Mouse (Mus musculus): ENCODE results near the gene Hsd11b1.
A peak's percentile ranks its signal among the peaks of the same experiment; 100 is the strongest.
"Not testable (repeated sequence)": the region's sequence is repeated elsewhere in the genome, so short reads cannot be mapped to it uniquely, and the experiment has no call there.

The Hsd11b1 gene

DNA sequence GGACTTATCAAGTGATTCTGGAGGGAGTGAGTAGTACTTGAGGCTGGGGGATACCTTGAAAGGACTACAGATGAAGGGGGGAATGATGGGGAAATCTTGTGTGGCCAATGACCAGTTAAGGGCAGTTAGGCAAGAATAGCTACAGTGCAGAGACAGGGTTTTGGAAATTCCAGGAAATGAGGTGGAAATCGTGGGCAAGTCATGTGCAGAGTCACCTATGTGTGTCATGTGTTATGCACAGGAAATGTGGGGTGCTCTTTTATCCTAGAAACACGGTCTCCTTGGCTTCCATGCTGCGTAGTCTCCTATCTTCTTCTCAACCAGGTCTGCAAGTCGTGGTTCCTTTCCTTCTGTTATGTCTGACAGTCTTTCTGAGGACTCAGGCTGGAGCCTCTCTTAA, 15.6 kb upstream of the Hsd11b1 start:
- DNase-seq (ENCODE audit: low read depth, low spot score), result no peak

GRCm38 (mm10) chr1:193278414-193279045, 14.7 kb upstream of the Hsd11b1 start:
- no peak for DNase-seq (ENCODE audit: low read depth, low spot score)

- DNase-seq (ENCODE audit: low read depth, low spot score), result no peak
Observed at GRCm38 (mm10) chr1:193274407-193275071, 10.7 kb upstream of the Hsd11b1 start.

DNA sequence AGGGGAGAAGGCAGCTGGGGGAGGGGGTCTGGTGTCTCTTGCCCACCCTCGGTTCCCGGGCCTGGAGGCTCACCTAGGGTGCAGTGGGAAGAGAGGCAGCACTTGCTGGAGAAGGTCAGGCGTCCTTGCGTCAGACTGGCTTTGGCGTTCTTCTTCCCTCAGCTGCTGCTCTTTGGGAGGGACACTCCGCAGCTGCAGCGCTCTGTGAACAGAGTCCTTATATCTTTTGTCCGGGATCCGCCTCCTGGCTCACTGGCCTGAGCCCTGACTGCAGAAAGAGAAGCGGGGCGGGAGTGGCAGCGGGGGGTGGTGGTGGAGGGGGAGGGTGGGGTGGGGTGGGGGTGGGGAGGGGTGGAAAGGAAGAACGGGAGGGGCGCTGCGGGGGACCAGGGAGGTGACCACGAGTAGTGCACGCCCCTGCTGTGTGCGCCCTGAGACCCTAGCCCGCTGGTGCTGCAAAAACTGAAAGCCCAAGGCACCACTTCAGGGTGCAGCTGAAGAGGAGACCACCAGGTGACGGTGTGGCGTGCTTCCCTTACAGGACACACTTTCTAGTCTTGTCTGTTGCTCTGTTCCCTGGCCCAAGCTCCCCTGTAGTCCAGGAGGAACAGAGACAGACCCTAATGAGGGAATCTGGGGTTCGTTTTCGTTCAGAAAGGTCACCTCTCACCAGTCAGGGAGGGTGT, 9.2 kb upstream of the Hsd11b1 start, which contains the start of gene G0s2:
G0s2 (minus strand) TSS at position 302 of the 686 bp plus-strand sequence.
- peak; percentile 36 for DNase-seq (ENCODE audit: low read depth, low spot score)

GRCm38 (mm10) chr1:193272137-193272915, 8.5 kb upstream of the Hsd11b1 start:
- DNase-seq (ENCODE audit: low read depth, low spot score), result peak; percentile 7

DNA sequence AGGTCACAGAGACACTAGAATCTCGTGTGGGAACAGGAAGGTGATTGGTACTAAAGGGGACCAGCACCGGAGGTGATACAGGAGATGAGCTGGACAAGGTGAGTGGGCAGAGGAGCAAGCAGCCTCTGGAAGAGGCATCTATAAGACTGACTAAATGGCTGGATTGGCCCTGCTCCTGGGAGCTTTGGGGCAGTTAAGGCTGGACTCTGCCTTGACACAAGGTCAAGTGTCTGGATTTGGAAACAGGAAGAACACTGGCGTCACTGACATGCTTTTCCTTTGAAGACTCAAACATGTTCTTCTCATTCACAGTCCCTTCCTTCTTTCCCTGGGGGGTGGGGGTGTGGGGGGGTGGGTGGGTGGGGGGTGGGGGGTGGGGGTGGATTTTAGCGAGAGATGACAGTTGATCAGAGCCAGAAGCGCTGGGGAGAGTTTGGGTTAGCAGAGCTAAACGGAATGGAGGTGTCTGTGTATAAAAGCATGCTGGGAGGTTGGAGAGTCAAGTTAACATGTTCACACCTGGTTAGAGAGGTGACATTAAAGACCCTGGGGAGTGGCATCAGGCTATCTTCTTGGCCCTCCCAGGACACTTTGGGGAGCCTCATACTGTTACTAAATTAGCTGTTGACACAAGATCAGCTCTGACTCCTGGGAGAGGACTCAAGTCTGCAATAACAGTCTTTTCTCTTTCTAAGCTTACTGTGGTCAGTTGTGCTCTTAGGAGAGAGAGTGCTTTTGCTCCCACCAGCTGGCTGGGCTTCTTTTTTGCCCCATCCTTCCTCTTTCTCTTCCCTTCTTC, 7.3 kb upstream of the Hsd11b1 start:
- no peak for DNase-seq (ENCODE audit: low read depth, low spot score)

DNA sequence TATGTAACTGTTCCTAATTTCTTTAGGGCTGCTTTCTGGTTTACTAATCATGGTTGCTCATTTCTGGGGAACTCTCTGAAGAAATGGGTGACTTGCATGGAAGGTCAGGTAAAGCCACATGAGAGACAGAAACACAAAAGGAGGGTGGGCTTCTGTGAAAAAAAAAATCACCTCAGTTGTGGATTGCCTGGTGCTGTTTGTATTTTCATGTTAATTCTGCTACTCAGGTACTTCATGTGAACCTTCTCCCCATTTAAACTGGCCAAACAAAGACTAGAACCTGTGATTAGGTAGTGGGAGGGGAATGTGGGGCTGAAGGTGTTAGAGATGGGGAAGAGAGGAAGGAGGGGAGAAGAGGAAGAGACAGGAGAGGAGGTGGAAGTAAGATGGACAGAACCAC, 1.9 kb upstream of the Hsd11b1 start:
- DNase-seq (ENCODE audit: low read depth, low spot score), result no peak

- no peak for DNase-seq (ENCODE audit: low read depth, low spot score)
Observed at GRCm38 (mm10) chr1:193263026-193263907, 608 bp downstream of the Hsd11b1 start.

DNA sequence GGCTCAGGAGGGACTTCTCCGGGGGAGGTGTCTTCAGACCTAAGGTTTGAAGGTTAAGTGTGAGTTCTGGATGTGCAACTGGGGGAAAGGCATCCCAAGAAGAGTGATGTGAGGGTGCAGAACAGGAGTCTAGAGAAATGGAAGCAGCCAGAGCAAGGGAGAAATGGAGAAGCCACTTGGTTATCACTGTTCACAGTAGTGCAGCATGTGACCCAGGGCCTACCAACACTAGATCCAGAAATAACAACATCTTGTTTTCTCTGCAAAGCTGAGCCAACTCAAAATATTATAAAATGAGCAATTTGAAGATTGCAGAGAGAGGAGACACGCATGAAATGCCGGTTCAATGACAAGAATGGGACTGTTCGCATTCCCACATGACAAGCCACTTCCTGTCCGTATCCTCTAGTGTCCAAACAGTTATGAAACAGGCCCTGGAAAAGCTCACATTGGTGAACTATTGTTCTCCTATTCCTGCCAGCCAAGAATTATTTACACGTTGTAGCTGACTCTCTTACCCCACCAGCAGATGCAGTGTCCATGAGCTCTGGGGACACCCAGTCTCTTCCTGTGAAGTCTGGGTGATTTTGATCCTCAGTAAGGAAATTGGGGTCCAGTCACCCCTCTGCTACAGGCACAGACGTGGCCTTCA, 1.9 kb downstream of the Hsd11b1 start:
- no peak for DNase-seq (ENCODE audit: low read depth, low spot score)

DNA sequence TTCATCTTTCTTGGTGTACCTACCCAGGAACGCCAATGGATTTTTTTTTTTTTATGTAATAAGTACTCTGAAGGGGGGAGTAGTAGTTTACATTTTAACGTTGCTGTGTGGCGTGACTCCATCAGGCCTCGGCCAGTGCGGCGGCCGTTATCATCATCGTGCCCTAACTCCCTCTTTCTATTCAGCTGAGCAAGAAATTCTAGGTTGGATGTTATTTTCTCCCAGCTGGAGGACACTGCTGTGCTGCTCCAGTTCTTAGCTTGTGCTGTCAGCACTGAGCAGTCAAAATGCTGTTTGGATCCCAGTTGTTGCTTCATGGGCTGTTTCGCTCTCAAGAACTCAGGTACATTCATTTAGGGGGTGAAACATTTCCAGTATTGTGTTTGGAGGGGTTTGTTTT, 4.3 kb downstream of the Hsd11b1 start:
- no peak for DNase-seq (ENCODE audit: low read depth, low spot score)

GRCm38 (mm10) chr1:193256621-193257098, 7.2 kb downstream of the Hsd11b1 start:
- DNase-seq (ENCODE audit: low read depth, low spot score), result no peak

DNA sequence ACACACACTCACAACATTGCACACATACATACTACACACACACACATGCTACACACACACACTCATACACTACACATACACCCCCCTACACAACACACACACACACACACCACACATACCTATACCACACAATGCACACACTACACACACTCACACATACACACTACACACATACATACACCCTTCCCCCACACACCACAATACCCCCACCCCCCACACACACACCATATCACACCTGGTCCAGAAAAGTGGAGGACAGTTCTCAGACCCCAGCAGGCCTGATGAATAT, 7.6 kb downstream of the Hsd11b1 start:
- DNase-seq (ENCODE audit: low read depth, low spot score), result no peak

DNA sequence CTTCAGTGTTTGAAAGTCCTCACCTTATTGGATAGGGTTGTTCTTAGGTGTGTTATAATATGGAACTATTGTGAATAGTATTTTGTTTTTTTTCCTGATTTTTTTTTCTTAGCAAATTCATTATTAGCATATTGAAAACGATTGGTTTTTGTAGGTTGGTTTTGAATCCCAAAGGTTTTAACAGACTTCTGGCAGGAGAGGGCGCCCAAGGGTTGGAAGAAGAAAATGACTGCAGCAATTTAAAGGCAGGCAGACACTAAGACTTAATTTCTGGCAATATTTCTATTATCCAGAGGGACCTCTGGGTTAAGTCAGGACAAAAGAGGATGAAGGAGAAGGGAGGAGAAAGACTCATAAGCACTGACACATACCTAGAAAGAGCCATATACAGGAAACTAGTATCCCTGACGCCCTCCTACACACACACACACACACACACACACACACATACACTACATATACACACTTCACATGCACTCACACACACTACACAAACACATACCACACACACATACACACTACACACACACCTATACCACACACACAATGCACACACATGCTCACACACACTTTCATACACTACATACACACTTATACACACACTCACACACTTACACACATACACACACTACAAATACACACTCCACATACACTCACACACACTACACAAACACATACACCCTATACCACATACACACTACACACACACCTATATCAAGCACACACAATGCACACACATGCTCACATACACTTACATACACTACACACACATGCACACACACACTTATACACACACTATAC, 8.2 kb downstream of the Hsd11b1 start:
- DNase-seq (ENCODE audit: low read depth, low spot score), result peak; percentile 35

- no peak for DNase-seq (ENCODE audit: low read depth, low spot score)
Observed at GRCm38 (mm10) chr1:193255032-193255431, 8.8 kb downstream of the Hsd11b1 start.

DNA sequence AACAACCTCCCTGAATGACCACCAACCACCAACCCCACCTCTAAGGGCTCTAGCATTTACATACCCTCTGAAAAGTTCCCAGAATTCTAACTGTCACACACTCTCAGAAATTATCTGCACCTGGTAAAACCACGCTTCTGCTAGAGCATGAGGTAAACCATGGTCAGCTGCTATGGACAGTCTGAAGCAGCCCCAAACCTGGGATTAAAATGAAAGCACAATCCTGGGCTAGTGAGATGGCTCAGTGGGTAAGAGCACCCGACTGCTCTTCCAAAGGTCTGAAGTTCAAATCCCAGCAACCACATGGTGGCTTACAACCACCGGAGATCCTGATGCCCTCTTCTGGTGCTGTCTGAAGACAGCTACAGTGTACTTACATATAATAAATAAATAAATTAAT, 10.0 kb downstream of the Hsd11b1 start:
- not testable (repeated sequence) for DNase-seq (ENCODE audit: low read depth, low spot score)

GRCm38 (mm10) chr1:193252616-193253015, 11.3 kb downstream of the Hsd11b1 start:
- DNase-seq (ENCODE audit: low read depth, low spot score), result no peak

DNA sequence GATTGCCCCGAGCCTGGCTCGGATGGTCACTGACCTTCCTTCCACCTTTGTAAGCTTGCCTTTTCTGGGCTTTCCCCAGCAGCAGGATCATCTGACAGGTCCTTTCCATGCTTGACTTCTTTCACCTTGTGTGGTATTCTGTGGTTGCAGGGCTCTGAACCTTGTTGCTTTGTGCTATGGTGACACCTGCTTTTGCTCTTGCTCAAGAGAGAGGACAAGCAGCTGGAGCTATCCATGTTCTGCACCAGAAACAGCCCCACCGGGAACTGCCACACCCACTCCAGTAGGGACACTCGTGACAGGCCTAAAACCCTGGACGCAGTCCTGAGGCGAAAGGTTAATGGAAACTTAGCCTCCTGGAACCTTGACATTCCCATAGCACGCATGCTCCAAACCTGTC, 12.5 kb downstream of the Hsd11b1 start:
- no peak for DNase-seq (ENCODE audit: low read depth, low spot score)

- no peak for DNase-seq (ENCODE audit: low read depth, low spot score)
Observed at GRCm38 (mm10) chr1:193250026-193250425, 13.8 kb downstream of the Hsd11b1 start.

GRCm38 (mm10) chr1:193244235-193244634, 19.6 kb downstream of the Hsd11b1 start:
- DNase-seq (ENCODE audit: low read depth, low spot score), result no peak
